Mouse (Mus musculus) cortical plate, adult 2 months (tissue): ENCODE results near the gene Tex2.

Source experiments
- CTCF ChIP-seq: fragments of 200-500 bp; IDR thresholded peaks from 2 replicates; pipeline ENCODE4 v1.5.1; 2011; ENCODE audit warnings: mild to moderate bottlenecking, control low read depth, low read length; ENCODE audit not compliant: insufficient read depth; ENCODE audit errors: extremely low read depth
- POLR2A ChIP-seq: fragments of 200-500 bp; IDR thresholded peaks from 2 replicates; pipeline ENCODE4 v1.6.1; 2011; ENCODE audit warnings: mild to moderate bottlenecking, low read length, control low read depth; ENCODE audit not compliant: insufficient read depth; ENCODE audit errors: extremely low read depth

GRCm38 (mm10) chr11:106529786-106530185, 83.4 kb downstream of the Tex2 start:
- TF ChIP-seq POLR2A (no peak), CTCF (no peak)
